Mouse (Mus musculus) erythroblast, embryonic 14.5 days (primary cell): ENCODE measurements around the gene Serp2.

Experiments
- GATA1 ChIP-seq: IDR thresholded peaks from 2 replicates; pipeline ENCODE4 v1.6.1; 2012; ENCODE audit warnings: low read length, inconsistent platforms, mixed read lengths
- TAL1 ChIP-seq: IDR thresholded peaks from 3 replicates; pipeline ENCODE4 v1.6.1; 2012; ENCODE audit warnings: low read length, inconsistent platforms, mixed read lengths

GRCm38 (mm10) chr14:76577840-76578239 lies 21.2 kb upstream of the Serp2 start:
- TF ChIP-seq TAL1 (no peak), GATA1 (no peak)
